Mouse (Mus musculus) large intestine, adult 2 months (tissue): ENCODE results near the gene 1700001P01Rik. TPM values are rescaled to one million over a fixed set of nuclear protein-coding genes. Genes with fewer than 3 reads are reported as not detected.

Experiments used
- polyA plus RNA-seq: library from polyadenylated mRNA; depleted of rRNA; stranded (reverse); fragments of >200 nt; gene quantifications from 2 replicates; pipeline ENCODE4 v1.2.3, GENCODE M21; 2012; rRNA removed

1700001P01Rik gene
- polyA plus RNA-seq, 1 experiment: not detected

Other genes with a start within 250 kb of the 1700001P01Rik start
- gene Srcin1, start 199.7 kb downstream of the 1700001P01Rik start, polyA plus RNA-seq: 0.14 and 0.19 TPM in 2 replicates
- 1.2 and 1.5 TPM in 2 replicates for gene Epop, start 146.2 kb downstream of the 1700001P01Rik start, polyA plus RNA-seq
- 15.8 and 23.9 TPM in 2 replicates for gene Mllt6, start 112.5 kb downstream of the 1700001P01Rik start, polyA plus RNA-seq
- 318 and 359 TPM in 2 replicates for gene Cisd3, start 90.1 kb downstream of the 1700001P01Rik start, polyA plus RNA-seq
- 26.2 and 38.3 TPM in 2 replicates for gene Pcgf2, start 75.4 kb downstream of the 1700001P01Rik start, polyA plus RNA-seq
- gene Psmb3, start 72.5 kb downstream of the 1700001P01Rik start, polyA plus RNA-seq: 509 and 538 TPM in 2 replicates
- 4.5 and 5.3 TPM in 2 replicates for gene Pip4k2b, start 31.2 kb downstream of the 1700001P01Rik start, polyA plus RNA-seq
- gene Cwc25, start 9.4 kb downstream of the 1700001P01Rik start, polyA plus RNA-seq: 5.1 and 7.0 TPM in 2 replicates
- gene Rpl23, start 6.5 kb upstream of the 1700001P01Rik start, polyA plus RNA-seq: 115 and 147 TPM in 2 replicates
- gene Lasp1, start 23.1 kb upstream of the 1700001P01Rik start, polyA plus RNA-seq: 251 and 313 TPM in 2 replicates
- gene B230217C12Rik, start 64.9 kb upstream of the 1700001P01Rik start, polyA plus RNA-seq: 1.2 and 1.4 TPM in 2 replicates
- 0.27 and 0.33 TPM in 2 replicates for gene Fbxo47, start 108.2 kb upstream of the 1700001P01Rik start, polyA plus RNA-seq
- 1.3 and 1.6 TPM in 2 replicates for gene Plxdc1, start 210.5 kb upstream of the 1700001P01Rik start, polyA plus RNA-seq
- gene Arl5c, start 220.3 kb upstream of the 1700001P01Rik start, polyA plus RNA-seq: 2.5 and 3.4 TPM in 2 replicates
- gene Cacnb1, start 247.1 kb upstream of the 1700001P01Rik start, polyA plus RNA-seq: 3.9 and 4.1 TPM in 2 replicates